Mouse (Mus musculus) limb, embryonic 11.5 days (tissue): ENCODE results near the gene Lmo4. TPM values are rescaled to one million over a fixed set of nuclear protein-coding genes. Genes with fewer than 3 reads are reported as not detected.

ENCODE experiments used
- ATAC-seq: fragments of 200-750 bp; cut with Nextera tagmentation; 2 replicates; pipeline ENCODE4 v1.8.0; 2017; ENCODE audit warnings: low read depth; ENCODE audit not compliant: insufficient number of reproducible peaks, low FRiP score, low TSS enrichment
- DNase-seq: peaks from one replicate; pipeline ENCODE4 v3.0.0-alpha.2; 2015; ENCODE audit warnings: low spot score
- H3K27ac ChIP-seq: fragments of 300-500 bp; sonication (generic); replicated peaks from 2 replicates; pipeline ENCODE4 v1.5.1; 2014; ENCODE audit warnings: low read depth, mild to moderate bottlenecking, low read length
- H3K27me3 ChIP-seq: fragments of 300-500 bp; sonication (generic); 2 replicates; pipeline ENCODE4 v1.6.1; 2014; ENCODE audit warnings: mild to moderate bottlenecking, low read length, mixed read lengths; ENCODE audit not compliant: control insufficient read depth, insufficient read depth
- H3K36me3 ChIP-seq: fragments of 300-500 bp; sonication (generic); 2 replicates; pipeline ENCODE4 v1.6.1; 2014; ENCODE audit warnings: mild to moderate bottlenecking, low read length, moderate library complexity, mixed read lengths; ENCODE audit not compliant: control insufficient read depth, insufficient read depth
- H3K4me1 ChIP-seq: fragments of 300-500 bp; sonication (generic); 2 replicates; pipeline ENCODE4 v1.6.1; 2014; ENCODE audit warnings: low read length, mixed read lengths; ENCODE audit not compliant: control insufficient read depth, insufficient read depth
- H3K4me2 ChIP-seq: fragments of 300-500 bp; sonication (generic); 2 replicates; pipeline ENCODE4 v1.6.1; 2014; ENCODE audit warnings: low read depth, mild to moderate bottlenecking, moderate library complexity; ENCODE audit not compliant: severe bottlenecking
- H3K4me3 ChIP-seq: fragments of 300-500 bp; sonication (generic); 2 replicates; pipeline ENCODE4 v1.5.1; 2014; ENCODE audit warnings: low read depth, low read length
- H3K9ac ChIP-seq: fragments of 300-500 bp; sonication (generic); 2 replicates; pipeline ENCODE4 v1.6.1; 2014; ENCODE audit warnings: mild to moderate bottlenecking, low read length
- H3K9me3 ChIP-seq: fragments of 300-500 bp; sonication (generic); 2 replicates; pipeline ENCODE4 v1.6.1; 2016; ENCODE audit warnings: low read length; ENCODE audit not compliant: control insufficient read depth
- WGBS: fragments of 180-500 bp; shearing (Covaris S2); extraction: QIAGEN DNeasy Blood & Tissue Kit; methylation state at CpG from one replicate; pipeline ENCODE4 v1.1.7; 2014; 5-methylcytosine and 5-hydroxymethylcytosine counted together
- polyA plus RNA-seq: library from polyadenylated mRNA; unstranded; fragments of >200 nt; fragmentation: Nextera tagmentation; extraction: Ambion mirVana; gene quantifications from 2 replicates; pipeline ENCODE4 v1.2.1, GENCODE M21; 2014

The Lmo4 gene
- 95.7 and 100 TPM in 2 replicates for polyA plus RNA-seq

- under 1% methylated on average over 52 of the region's 76 CpGs for WGBS
- Histone ChIP-seq H3K27ac (peak within 1 kb of the TSS; percentile 99), H3K27me3 (no peaks in the 10 kb centered on the region), H3K4me3 (peak within 1 kb of the TSS; percentile 92), H3K36me3 (no peaks in the 10 kb centered on the region; the same call in 1 of the 2 replicates), H3K4me1 (peaks cover 14% of the 10 kb centered on the region), H3K9me3 (no peaks in the 10 kb centered on the region), H3K9ac (peak within 1 kb of the TSS; percentile 94), H3K4me2 (peak within 1 kb of the TSS; percentile 75)
- ATAC-seq (peak; percentile 74), DNase-seq (peak; percentile 84)
These were observed at the start of gene Lmo4 for GRCm38 (mm10) chr3:144204413-144205311. Gene Lmo4, minus strand, starts transcription at chr3:144205220.

- Histone ChIP-seq H3K27me3 (no peaks in the 10 kb centered on the region), H3K4me3 (no peak overlapping the region), H3K36me3 (no peaks in the 10 kb centered on the region), H3K4me1 (no peaks in the 10 kb centered on the region), H3K9me3 (no peaks in the 10 kb centered on the region), H3K9ac (no peak overlapping the region), H3K27ac (no peak overlapping the region), H3K4me2 (no peak overlapping the region)
- DNase-seq (no peak), ATAC-seq (no peak)
- WGBS: 86% methylated on average over 5 of the region's 5 CpGs
These were observed 49.3 kb upstream of the Lmo4 start for GRCm38 (mm10) chr3:144254281-144254680.

GRCm38 (mm10) chr3:144253018-144253417, 48.0 kb upstream of the Lmo4 start:
- no peaks in the 10 kb centered on the region for H3K27me3 ChIP-seq
- no peak overlapping the region for H3K9ac ChIP-seq
- H3K4me3 ChIP-seq: no peak overlapping the region
- no peaks in the 10 kb centered on the region for H3K36me3 ChIP-seq
- no peak for ATAC-seq
- DNase-seq: no peak
- no peak overlapping the region for H3K27ac ChIP-seq
- no peaks in the 10 kb centered on the region for H3K9me3 ChIP-seq
- no peaks in the 10 kb centered on the region for H3K4me1 ChIP-seq
- no peak overlapping the region for H3K4me2 ChIP-seq
- 58% methylated on average over 6 of the region's 6 CpGs for WGBS

DNA sequence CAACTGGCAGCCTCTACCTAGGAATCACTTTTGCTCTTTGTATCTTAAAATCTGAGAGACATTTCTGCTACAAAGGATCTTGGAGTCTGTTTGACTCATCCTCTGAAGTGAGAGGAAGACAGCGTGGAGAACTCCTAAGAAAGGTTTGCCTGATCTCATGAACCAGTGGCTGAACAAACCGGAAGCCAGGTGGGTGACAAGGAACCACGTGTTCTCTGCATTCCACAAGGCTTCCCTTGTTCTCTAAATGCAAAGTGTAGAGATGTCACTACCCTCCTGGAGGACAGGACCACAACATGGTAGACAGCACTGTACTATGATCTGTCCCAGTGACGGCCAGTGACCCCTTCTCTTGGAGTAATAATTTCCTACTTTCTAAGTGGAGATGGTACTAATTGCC, 47.1 kb upstream of the Lmo4 start:
- Histone ChIP-seq H3K9ac (no peak overlapping the region), H3K27ac (no peak overlapping the region), H3K36me3 (no peaks in the 10 kb centered on the region), H3K4me1 (no peaks in the 10 kb centered on the region), H3K9me3 (no peaks in the 10 kb centered on the region), H3K4me2 (no peak overlapping the region), H3K4me3 (no peak overlapping the region), H3K27me3 (no peaks in the 10 kb centered on the region)
- WGBS: 81% methylated on average over 4 of the region's 4 CpGs
- DNase-seq (no peak), ATAC-seq (no peak)

GRCm38 (mm10) chr3:144242025-144242673, 37.1 kb upstream of the Lmo4 start:
- H3K27me3 ChIP-seq: no peaks in the 10 kb centered on the region
- H3K4me2 ChIP-seq: no peak overlapping the region
- H3K36me3 ChIP-seq: no peaks in the 10 kb centered on the region
- H3K27ac ChIP-seq: no peak overlapping the region
- no peaks in the 10 kb centered on the region for H3K9me3 ChIP-seq
- DNase-seq (peak; percentile 87), ATAC-seq (no peak)
- no peak overlapping the region for H3K9ac ChIP-seq
- H3K4me1 ChIP-seq: no peaks in the 10 kb centered on the region
- no peak overlapping the region for H3K4me3 ChIP-seq
- 27% methylated on average over 15 of the region's 15 CpGs for WGBS

DNA sequence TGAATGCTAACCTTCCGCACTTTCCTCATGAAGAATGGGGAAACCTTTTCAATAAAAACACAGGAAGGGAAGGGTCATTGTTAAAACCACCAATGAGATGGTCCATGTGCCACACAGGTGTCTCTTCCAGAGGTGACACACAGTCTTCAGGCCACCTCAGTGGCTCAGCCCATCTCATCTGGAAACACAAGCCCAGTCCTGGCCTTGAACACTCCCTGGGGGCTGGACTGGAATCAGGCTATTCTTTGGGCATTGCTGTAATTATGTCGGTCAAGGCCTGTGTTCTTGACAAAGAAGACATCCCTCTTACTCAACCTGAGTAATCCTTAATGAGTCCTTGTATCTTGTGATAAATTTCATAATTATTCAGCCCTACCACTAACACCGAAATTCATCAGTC, 36.1 kb upstream of the Lmo4 start:
- H3K4me3 ChIP-seq: no peak overlapping the region
- H3K4me1 ChIP-seq: no peaks in the 10 kb centered on the region
- WGBS: 75% methylated on average over 3 of the region's 3 CpGs
- DNase-seq: no peak
- no peaks in the 10 kb centered on the region for H3K36me3 ChIP-seq
- H3K9me3 ChIP-seq: no peaks in the 10 kb centered on the region
- no peaks in the 10 kb centered on the region for H3K27me3 ChIP-seq
- no peak for ATAC-seq
- H3K9ac ChIP-seq: no peak overlapping the region
- no peak overlapping the region for H3K27ac ChIP-seq
- H3K4me2 ChIP-seq: no peak overlapping the region

GRCm38 (mm10) chr3:144238482-144238881, 33.5 kb upstream of the Lmo4 start:
- no peak for ATAC-seq
- H3K4me2 ChIP-seq: no peak overlapping the region

GRCm38 (mm10) chr3:144232347-144233008, 27.5 kb upstream of the Lmo4 start:
- Histone ChIP-seq H3K4me2 (no peak overlapping the region), H3K4me3 (no peak overlapping the region), H3K4me1 (no peaks in the 10 kb centered on the region), H3K36me3 (no peaks in the 10 kb centered on the region), H3K9ac (no peak overlapping the region), H3K27ac (no peak overlapping the region), H3K9me3 (no peaks in the 10 kb centered on the region), H3K27me3 (no peaks in the 10 kb centered on the region)
- WGBS: 88% methylated on average over 11 of the region's 11 CpGs
- no peak for DNase-seq
- ATAC-seq: no peak

More at GRCm38 (mm10) chr3:144238482-144238881, 33.5 kb upstream of the Lmo4 start:
- no peaks in the 10 kb centered on the region for H3K9me3 ChIP-seq
- H3K36me3 ChIP-seq: no peaks in the 10 kb centered on the region
- H3K4me3 ChIP-seq: no peak overlapping the region
- H3K4me1 ChIP-seq: no peaks in the 10 kb centered on the region
- no peak overlapping the region for H3K9ac ChIP-seq
- no peak overlapping the region for H3K27ac ChIP-seq
- WGBS: 88% methylated on average over 11 of the region's 11 CpGs
- no peak for DNase-seq
- no peaks in the 10 kb centered on the region for H3K27me3 ChIP-seq
